Mouse (Mus musculus): ENCODE measurements around the gene Top1. TPM values are rescaled to one million over a fixed set of nuclear protein-coding genes. Genes with fewer than 3 reads are reported as not detected.

Top1 gene
- total and polyA plus RNA-seq, 2 experiments from 2014 or later: 31.1 to 52.2 TPM

GRCm38 (mm10) chr2:160731117-160731838 is 85.6 kb downstream of the Top1 start, which contains the start of gene Plcg1:
Plcg1 (plus strand) TSS chr2:160731300.
- Histone ChIP-seq H3K36me3 (ENCODE audit: insufficient read depth, low read length) (no peaks in the 10 kb centered on the region; the same call in 1 of the 2 replicates), H3K9ac (replicated peaks; ENCODE audit: low read length, poor library complexity, severe bottlenecking) (peak within 1 kb of the TSS; percentile 99), H3K9me3 (ENCODE audit: low read length) (no peaks in the 10 kb centered on the region), H3K4me3 (ENCODE audit: low read depth, low read length) (peak within 1 kb of the TSS; percentile 86), H3K4me1 (ENCODE audit: insufficient read depth, low read length) (peaks cover 23% of the 10 kb centered on the region), H3K27ac (ENCODE audit: low read depth, low read length) (peak within 1 kb of the TSS; percentile 95), H3K4me2 (ENCODE audit: low read depth, low read length, poor library complexity, severe bottlenecking) (peak within 1 kb of the TSS; percentile 96), H3K27me3 (ENCODE audit: insufficient read depth, low read length) (no peaks in the 10 kb centered on the region)
- ATAC-seq (ENCODE audit: low FRiP score) (peak; percentile 93), DNase-seq (ENCODE audit: low spot score) (peak; percentile 95)
- no peak for TF ChIP-seq CTCF (IDR thresholded peaks at IDR 0.05)
- WGBS: 2% methylated on average over 22 of the region's 99 CpGs

GRCm38 (mm10) chr2:160731839-160732261 is 86.2 kb downstream of the Top1 start:
- peak; percentile 45 for ATAC-seq (ENCODE audit: low FRiP score)
- DNase-seq (ENCODE audit: low spot score): peak; percentile 77
- H3K9ac ChIP-seq (replicated peaks; ENCODE audit: low read length, poor library complexity, severe bottlenecking): peak overlapping the region; percentile 99
- WGBS: under 1% methylated on average over 29 of the region's 32 CpGs
- no peaks in the 10 kb centered on the region for H3K27me3 ChIP-seq (ENCODE audit: insufficient read depth, low read length)
- TF ChIP-seq CTCF (IDR thresholded peaks at IDR 0.05): peak; percentile 25; the same call in 1 of the 2 replicates
- no peaks in the 10 kb centered on the region; the same call in 1 of the 2 replicates for H3K36me3 ChIP-seq (ENCODE audit: insufficient read depth, low read length)
- peak overlapping the region; percentile 86 for H3K4me3 ChIP-seq (ENCODE audit: low read depth, low read length)
- H3K4me2 ChIP-seq (ENCODE audit: low read depth, low read length, poor library complexity, severe bottlenecking): peak overlapping the region; percentile 96
- H3K9me3 ChIP-seq (ENCODE audit: low read length): no peaks in the 10 kb centered on the region
- peak overlapping the region; percentile 95 for H3K27ac ChIP-seq (ENCODE audit: low read depth, low read length)
- peaks cover 23% of the 10 kb centered on the region for H3K4me1 ChIP-seq (ENCODE audit: insufficient read depth, low read length)

- H3K9ac ChIP-seq (replicated peaks; ENCODE audit: low read length, poor library complexity, severe bottlenecking): peak overlapping the region; percentile 99
- DNase-seq (ENCODE audit: low spot score) (no peak), ATAC-seq (ENCODE audit: low FRiP score) (no peak)
- H3K27me3 ChIP-seq (ENCODE audit: insufficient read depth, low read length): no peaks in the 10 kb centered on the region
- H3K27ac ChIP-seq (ENCODE audit: low read depth, low read length): peak overlapping the region; percentile 38; the same call in 1 of the 2 replicates
- peak overlapping the region; percentile 86 for H3K4me3 ChIP-seq (ENCODE audit: low read depth, low read length)
- peak overlapping the region; percentile 96 for H3K4me2 ChIP-seq (ENCODE audit: low read depth, low read length, poor library complexity, severe bottlenecking)
- H3K36me3 ChIP-seq (ENCODE audit: insufficient read depth, low read length): no peaks in the 10 kb centered on the region; the same call in 1 of the 2 replicates
- 37% methylated on average over 9 of the region's 9 CpGs for WGBS
- no peak for TF ChIP-seq CTCF (IDR thresholded peaks at IDR 0.05)
- no peaks in the 10 kb centered on the region for H3K9me3 ChIP-seq (ENCODE audit: low read length)
- peaks cover 23% of the 10 kb centered on the region for H3K4me1 ChIP-seq (ENCODE audit: insufficient read depth, low read length)
Observed at GRCm38 (mm10) chr2:160732420-160732995, 86.8 kb downstream of the Top1 start.

- WGBS: 60% methylated on average over 7 of the region's 7 CpGs
- TF ChIP-seq CTCF (IDR thresholded peaks at IDR 0.05): no peak
- H3K27me3 ChIP-seq (ENCODE audit: insufficient read depth, low read length): no peaks in the 10 kb centered on the region
- peak overlapping the region; percentile 44 for H3K9ac ChIP-seq (replicated peaks; ENCODE audit: low read length, poor library complexity, severe bottlenecking)
- DNase-seq (ENCODE audit: low spot score) (no peak), ATAC-seq (ENCODE audit: low FRiP score) (no peak)
- H3K4me2 ChIP-seq (ENCODE audit: low read depth, low read length, poor library complexity, severe bottlenecking): peak overlapping the region; percentile 96
- no peak overlapping the region for H3K27ac ChIP-seq (ENCODE audit: low read depth, low read length)
- H3K4me1 ChIP-seq (ENCODE audit: insufficient read depth, low read length): peaks cover 23% of the 10 kb centered on the region
- H3K9me3 ChIP-seq (ENCODE audit: low read length): no peaks in the 10 kb centered on the region
- no peaks in the 10 kb centered on the region; the same call in 1 of the 2 replicates for H3K36me3 ChIP-seq (ENCODE audit: insufficient read depth, low read length)
- peak overlapping the region; percentile 86 for H3K4me3 ChIP-seq (ENCODE audit: low read depth, low read length)
Observed at GRCm38 (mm10) chr2:160733131-160733531, 87.4 kb downstream of the Top1 start.

GRCm38 (mm10) chr2:160734331-160734730 is 88.6 kb downstream of the Top1 start:
- H3K27ac ChIP-seq (ENCODE audit: low read depth, low read length): no peak overlapping the region
- no peak overlapping the region for H3K4me3 ChIP-seq (ENCODE audit: low read depth, low read length)
- no peaks in the 10 kb centered on the region for H3K9me3 ChIP-seq (ENCODE audit: low read length)
- H3K4me1 ChIP-seq (ENCODE audit: insufficient read depth, low read length): peaks cover 27% of the 10 kb centered on the region
- no peaks in the 10 kb centered on the region; the same call in 1 of the 2 replicates for H3K36me3 ChIP-seq (ENCODE audit: insufficient read depth, low read length)
- H3K9ac ChIP-seq (replicated peaks; ENCODE audit: low read length, poor library complexity, severe bottlenecking): no peak overlapping the region
- ATAC-seq (ENCODE audit: low FRiP score) (no peak), DNase-seq (ENCODE audit: low spot score) (no peak)
- TF ChIP-seq CTCF (IDR thresholded peaks at IDR 0.05): no peak
- no peaks in the 10 kb centered on the region for H3K27me3 ChIP-seq (ENCODE audit: insufficient read depth, low read length)
- peak overlapping the region; percentile 2; the same call in 1 of the 2 replicates for H3K4me2 ChIP-seq (ENCODE audit: low read depth, low read length, poor library complexity, severe bottlenecking)
- WGBS: 88% methylated on average over 3 of the region's 3 CpGs
